Mouse (Mus musculus) intestine, embryonic 15.5 days (tissue): ENCODE measurements around the gene Fastk. TPM values are rescaled to one million over a fixed set of nuclear protein-coding genes. Genes with fewer than 3 reads are reported as not detected.

Source experiments
- ATAC-seq: fragments of 200-750 bp; cut with Nextera tagmentation; 2 replicates; pipeline ENCODE4 v1.8.0; 2017; ENCODE audit warnings: moderate TSS enrichment, moderate library complexity
- H3K27ac ChIP-seq: fragments of 300-500 bp; sonication (generic); 2 replicates; pipeline ENCODE4 v1.5.1; 2015; ENCODE audit warnings: mild to moderate bottlenecking, inconsistent platforms
- H3K27me3 ChIP-seq: fragments of 300-500 bp; sonication (generic); replicated peaks from 2 replicates; pipeline ENCODE4 v1.6.1; 2015; ENCODE audit warnings: inconsistent platforms
- H3K36me3 ChIP-seq: fragments of 300-500 bp; sonication (generic); 2 replicates; pipeline ENCODE4 v1.6.1; 2015; ENCODE audit warnings: inconsistent platforms
- H3K4me1 ChIP-seq: fragments of 300-500 bp; sonication (generic); replicated peaks from 2 replicates; pipeline ENCODE4 v1.6.1; 2015; ENCODE audit warnings: inconsistent platforms
- H3K4me2 ChIP-seq: fragments of 300-500 bp; sonication (generic); replicated peaks from 2 replicates; pipeline ENCODE4 v1.6.1; 2015; ENCODE audit warnings: mild to moderate bottlenecking, inconsistent platforms
- H3K4me3 ChIP-seq: fragments of 300-500 bp; sonication (generic); replicated peaks from 2 replicates; pipeline ENCODE4 v1.5.1; 2015; ENCODE audit warnings: inconsistent platforms
- H3K9ac ChIP-seq: fragments of 300-500 bp; sonication (generic); 2 replicates; pipeline ENCODE4 v1.6.1; 2015; ENCODE audit warnings: inconsistent platforms
- H3K9me3 ChIP-seq: fragments of 300-500 bp; sonication (generic); 2 replicates; pipeline ENCODE4 v1.6.1; 2016; ENCODE audit warnings: inconsistent platforms
- WGBS: fragments of 180-500 bp; shearing (Covaris S2); methylation state at CpG from one replicate; pipeline ENCODE4 v1.1.7; 2015; 5-methylcytosine and 5-hydroxymethylcytosine counted together
- polyA plus RNA-seq: library from polyadenylated mRNA; unstranded; fragments of >200 nt; fragmentation: Nextera tagmentation; extraction: Ambion mirVana; gene quantifications from 2 replicates; pipeline ENCODE4 v1.2.1, GENCODE M21; 2015

Fastk gene
- polyA plus RNA-seq, 1 experiment from 2014 or later = 104 TPM

DNA sequence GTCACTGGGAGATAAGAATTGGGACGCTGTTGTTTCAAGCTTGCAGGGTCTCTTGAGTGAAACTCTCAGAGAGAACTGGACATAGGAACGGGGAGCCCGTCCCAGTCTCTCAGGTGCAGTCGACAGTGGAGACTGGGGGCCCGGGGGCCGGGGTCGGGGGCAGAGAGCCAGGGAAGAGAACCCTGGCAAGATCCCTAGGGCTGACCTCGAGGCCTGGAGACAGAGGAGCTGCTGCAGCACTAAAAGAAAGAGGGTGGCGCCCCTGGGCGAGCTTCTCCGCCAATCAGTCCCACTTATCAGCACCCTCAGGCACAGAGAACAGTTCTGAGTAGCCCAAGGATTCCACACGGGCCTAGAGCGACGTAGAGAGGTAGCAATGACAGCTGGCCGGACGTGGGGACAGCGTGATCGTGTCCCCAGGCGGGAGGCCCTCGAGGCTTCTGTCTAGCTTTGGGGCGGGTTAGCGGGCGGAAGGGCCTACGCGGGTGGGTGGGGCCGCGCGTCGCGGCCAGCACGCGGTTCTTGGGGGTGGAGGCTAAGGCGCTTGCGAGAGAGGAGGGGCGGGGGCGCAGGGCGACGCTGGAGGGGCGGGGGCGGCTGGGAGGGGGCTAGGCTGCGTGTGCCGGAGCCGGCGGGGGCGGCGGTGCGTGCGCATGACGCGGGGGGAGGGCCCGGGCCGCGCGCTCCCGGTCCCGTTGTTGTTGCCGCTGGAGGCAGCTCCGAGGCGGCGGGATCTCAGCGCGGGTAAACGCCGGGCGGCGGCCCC lies 6.4 kb upstream of the Fastk start:
- Histone ChIP-seq H3K27me3 (no peaks in the 10 kb centered on the region), H3K4me2 (peak overlapping the region; percentile 89), H3K4me1 (peaks cover 48% of the 10 kb centered on the region), H3K4me3 (peak overlapping the region; percentile 85), H3K9ac (peak overlapping the region; percentile 87), H3K36me3 (no peaks in the 10 kb centered on the region), H3K27ac (peak overlapping the region; percentile 91), H3K9me3 (no peaks in the 10 kb centered on the region)
- WGBS = 3% methylated on average over 42 of the region's 66 CpGs
- ATAC-seq = peak; percentile 82

DNA sequence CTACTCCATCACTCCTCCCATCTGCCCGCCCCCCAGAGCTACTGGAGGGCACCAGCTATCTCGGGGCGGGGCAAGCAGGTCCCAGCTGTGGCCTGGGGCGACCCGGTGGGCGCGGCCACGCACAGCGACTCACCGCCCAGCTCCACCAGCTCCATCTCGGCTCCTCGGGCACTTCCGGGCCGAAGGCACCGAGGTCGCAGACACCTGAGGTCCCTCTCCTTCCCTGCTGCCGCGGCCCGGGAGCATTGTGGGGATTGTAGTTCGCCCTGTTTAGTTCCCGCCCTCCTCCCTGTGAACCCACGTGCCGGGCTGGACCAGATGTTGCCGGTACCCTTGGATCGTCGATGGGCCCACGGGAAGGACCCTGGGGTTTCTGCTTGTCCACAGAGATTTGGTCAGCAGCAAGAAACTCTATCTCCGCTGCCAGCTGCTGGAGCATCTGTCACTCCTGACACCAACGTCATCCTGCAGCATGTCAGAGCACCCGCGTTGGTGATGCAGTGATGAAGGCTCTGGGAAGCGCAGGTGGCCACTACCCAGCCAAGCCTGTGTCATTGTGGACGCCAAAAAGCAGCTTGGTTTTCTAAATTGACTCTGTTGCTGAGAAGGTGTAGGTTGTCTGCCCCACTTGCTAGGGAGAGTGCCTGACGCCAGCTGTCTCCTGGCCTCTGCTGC lies 2.7 kb upstream of the Fastk start, which contains the start of gene Tmub1:
Tmub1 (minus strand) TSS at position 231 of the 675 bp plus-strand sequence.
- 0 out of 2 replicates have a peak, but pooled peaks cover 5% of the 10 kb centered on the region for H3K36me3 ChIP-seq
- no peaks in the 10 kb centered on the region for H3K9me3 ChIP-seq
- H3K27me3 ChIP-seq = no peaks in the 10 kb centered on the region
- WGBS = 2% methylated on average over 34 of the region's 34 CpGs
- H3K27ac ChIP-seq = peak within 1 kb of the TSS; percentile 51
- ATAC-seq = peak; percentile 69
- peak within 1 kb of the TSS; percentile 58 for H3K4me3 ChIP-seq
- peak within 1 kb of the TSS; percentile 83 for H3K4me2 ChIP-seq
- H3K9ac ChIP-seq = peak within 1 kb of the TSS; percentile 45
- H3K4me1 ChIP-seq = peaks cover 37% of the 10 kb centered on the region

DNA sequence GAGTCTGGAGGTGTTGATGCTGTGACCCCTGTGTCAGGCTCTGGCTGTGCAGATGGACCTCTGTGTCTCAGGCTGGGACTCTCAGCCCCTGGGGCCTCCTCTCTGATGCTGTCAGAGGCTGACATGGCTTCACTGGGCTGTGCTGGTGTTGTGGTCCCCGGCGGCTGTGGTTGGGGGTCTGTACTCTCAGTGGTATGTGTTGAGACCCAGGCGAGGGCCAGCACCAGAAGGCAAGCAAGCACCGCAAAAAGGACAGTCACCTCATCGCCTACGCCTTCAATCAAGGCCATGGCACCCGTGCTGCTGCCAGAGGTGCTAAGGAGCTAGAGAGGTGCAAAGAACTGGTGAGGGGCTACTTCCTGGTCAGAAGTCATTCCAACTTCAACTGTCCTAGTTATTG lies 1.5 kb upstream of the Fastk start:
- Histone ChIP-seq H3K27me3 (no peaks in the 10 kb centered on the region), H3K36me3 (peaks cover 8% of the 10 kb centered on the region; the same call in 1 of the 2 replicates), H3K9me3 (no peaks in the 10 kb centered on the region), H3K27ac (no peak overlapping the region), H3K4me2 (peak overlapping the region; percentile 83; the same call in 1 of the 2 replicates), H3K9ac (no peak overlapping the region), H3K4me1 (peaks cover 37% of the 10 kb centered on the region), H3K4me3 (no peak overlapping the region; the same call in 1 of the 2 replicates)
- ATAC-seq = no peak
- 93% methylated on average over 7 of the region's 7 CpGs for WGBS

DNA sequence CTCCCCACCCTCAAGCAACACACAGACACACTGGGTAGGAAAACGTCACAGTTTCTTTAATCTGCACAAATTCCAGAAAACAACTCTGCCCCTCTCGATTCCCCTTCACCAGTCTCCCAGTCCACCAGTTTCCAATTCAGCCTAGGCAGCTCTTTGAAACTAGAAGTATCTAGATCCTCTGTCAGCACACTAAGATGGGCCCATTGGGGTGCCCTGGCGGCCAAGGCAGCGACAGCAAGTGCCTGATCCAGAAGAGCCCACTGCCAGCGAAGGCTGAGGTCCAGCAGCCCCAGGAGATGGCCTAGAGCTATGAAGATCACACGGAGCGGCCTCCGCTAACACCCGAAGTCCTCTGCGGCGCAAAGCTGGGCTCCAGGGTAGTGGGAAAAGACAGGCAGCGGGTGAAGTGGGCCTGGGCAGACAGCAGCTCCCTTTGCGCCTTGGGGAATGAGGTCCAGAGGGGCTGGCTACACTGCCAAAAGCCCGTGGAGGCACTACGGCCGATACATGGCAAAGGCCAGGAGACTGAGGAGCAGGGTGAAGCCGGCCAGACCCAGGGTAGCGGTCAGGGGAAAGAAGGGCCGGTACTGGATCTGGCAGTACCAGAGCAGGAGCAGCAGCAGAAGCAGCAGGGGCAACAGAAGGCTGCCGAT lies 467 bp upstream of the Fastk start:
- Histone ChIP-seq H3K27me3 (no peaks in the 10 kb centered on the region), H3K36me3 (peaks cover 18% of the 10 kb centered on the region), H3K4me3 (peak overlapping the region; percentile 96), H3K9ac (peak overlapping the region; percentile 97), H3K9me3 (no peaks in the 10 kb centered on the region), H3K4me1 (peaks cover 31% of the 10 kb centered on the region), H3K27ac (peak overlapping the region; percentile 92), H3K4me2 (peak overlapping the region; percentile 85)
- peak; percentile 0; the same call in 1 of the 2 replicates for ATAC-seq
- whole genome bisulfite sequencing = 56% methylated on average over 20 of the region's 20 CpGs

DNA sequence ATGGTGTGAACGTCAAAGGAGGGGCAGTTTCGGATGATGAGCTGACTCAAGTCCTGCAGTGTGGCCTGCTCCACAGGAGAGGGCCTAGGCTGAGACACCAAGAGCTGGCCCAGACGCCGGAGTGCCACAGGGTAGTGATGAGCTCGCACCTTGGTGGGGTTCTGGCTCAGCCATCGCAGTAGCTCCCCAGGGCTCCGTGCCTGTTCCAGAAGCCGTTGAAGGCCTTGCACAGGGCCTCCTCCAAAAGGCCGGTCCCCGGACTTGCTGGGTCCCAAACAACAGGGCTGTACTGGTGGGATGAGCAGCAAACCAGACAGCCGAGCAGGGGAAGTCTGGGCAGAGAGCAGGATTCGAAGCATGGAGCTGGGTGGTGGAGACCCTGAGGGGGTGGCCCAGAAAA lies 1.2 kb downstream of the Fastk start:
- Histone ChIP-seq H3K4me3 (peak overlapping the region; percentile 96), H3K9ac (peak overlapping the region; percentile 97), H3K4me1 (peaks cover 31% of the 10 kb centered on the region), H3K27ac (no peak overlapping the region), H3K4me2 (peak overlapping the region; percentile 85), H3K9me3 (no peaks in the 10 kb centered on the region), H3K27me3 (no peaks in the 10 kb centered on the region), H3K36me3 (peaks cover 33% of the 10 kb centered on the region)
- 83% methylated on average over 12 of the region's 12 CpGs for WGBS
- ATAC-seq = no peak

DNA sequence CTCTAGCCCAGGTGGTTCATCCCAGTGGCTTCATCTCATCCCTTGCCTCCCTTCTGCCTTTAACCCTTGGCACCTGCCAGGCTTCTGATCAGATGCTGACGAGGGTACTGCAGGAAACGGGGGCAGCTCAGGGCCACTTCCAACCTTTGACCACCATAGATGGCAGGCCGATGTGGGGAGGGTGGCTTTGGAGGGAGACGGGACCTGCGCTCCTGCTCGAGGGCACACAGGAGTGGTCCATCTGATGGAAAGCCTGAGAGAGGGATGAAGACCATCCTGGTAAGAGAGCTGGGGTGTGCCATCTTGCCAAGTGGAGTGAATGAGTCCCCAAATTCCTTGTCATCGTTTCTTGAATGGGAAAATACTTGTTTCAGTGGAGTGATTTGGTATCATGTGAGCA lies 1.9 kb downstream of the Fastk start:
- H3K4me3 ChIP-seq = no peak overlapping the region
- no peak for ATAC-seq
- no peak overlapping the region for H3K4me2 ChIP-seq
- H3K27me3 ChIP-seq = no peaks in the 10 kb centered on the region
- no peak overlapping the region for H3K9ac ChIP-seq
- no peak overlapping the region for H3K27ac ChIP-seq
- H3K4me1 ChIP-seq = peaks cover 31% of the 10 kb centered on the region
- peaks cover 37% of the 10 kb centered on the region for H3K36me3 ChIP-seq
- no peaks in the 10 kb centered on the region for H3K9me3 ChIP-seq
- 89% methylated on average over 7 of the region's 7 CpGs for WGBS

DNA sequence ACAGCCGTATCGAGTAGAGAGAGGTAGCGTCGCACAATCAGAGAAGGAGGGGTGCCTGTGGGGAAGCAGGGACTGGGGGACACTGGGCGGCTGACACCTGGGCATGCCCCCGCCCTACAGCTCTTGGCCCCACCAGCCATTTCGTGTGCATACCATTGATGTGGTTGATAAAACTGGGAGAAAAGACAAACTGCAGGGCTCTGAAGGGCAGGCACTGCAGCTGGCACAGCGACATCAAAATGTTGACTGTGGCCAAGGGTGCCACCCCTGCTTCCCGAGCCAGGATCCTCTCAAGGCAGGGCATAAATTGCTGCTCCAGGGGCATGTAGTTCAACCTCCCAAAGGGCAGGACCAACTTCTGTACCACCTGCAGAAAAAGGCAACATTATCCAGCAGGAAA lies 3.1 kb downstream of the Fastk start:
- ATAC-seq = no peak
- Histone ChIP-seq H3K4me3 (no peak overlapping the region), H3K9me3 (no peaks in the 10 kb centered on the region), H3K4me2 (no peak overlapping the region), H3K36me3 (peaks cover 37% of the 10 kb centered on the region), H3K27me3 (no peaks in the 10 kb centered on the region), H3K27ac (no peak overlapping the region), H3K9ac (no peak overlapping the region), H3K4me1 (peaks cover 23% of the 10 kb centered on the region)
- WGBS = 85% methylated on average over 9 of the region's 9 CpGs

DNA sequence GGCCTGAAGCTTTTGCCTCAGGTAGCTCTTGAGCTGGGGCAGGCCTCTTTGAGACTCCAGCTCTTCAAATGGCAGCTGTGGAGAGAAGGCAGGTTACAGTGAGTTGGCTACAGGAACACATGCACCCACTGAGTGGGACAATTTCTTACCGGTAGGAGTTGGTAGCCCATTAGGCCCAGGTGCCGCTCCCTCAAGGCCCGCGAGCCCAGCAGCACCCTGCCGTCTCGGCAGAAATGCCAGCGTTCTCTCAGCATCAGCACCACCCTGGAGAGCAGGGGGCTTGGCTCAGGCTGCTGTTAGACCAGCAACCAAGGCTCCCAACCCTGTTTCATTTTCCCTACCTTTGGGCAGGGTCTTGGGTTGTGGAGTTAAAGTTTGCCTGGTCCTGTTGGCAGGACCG lies 3.9 kb downstream of the Fastk start:
- Histone ChIP-seq H3K27me3 (no peaks in the 10 kb centered on the region), H3K27ac (no peak overlapping the region), H3K4me2 (no peak overlapping the region), H3K36me3 (peaks cover 39% of the 10 kb centered on the region), H3K4me1 (peaks cover 18% of the 10 kb centered on the region), H3K9me3 (no peaks in the 10 kb centered on the region), H3K9ac (no peak overlapping the region), H3K4me3 (no peak overlapping the region)
- WGBS = 94% methylated on average over 8 of the region's 8 CpGs
- no peak for ATAC-seq

DNA sequence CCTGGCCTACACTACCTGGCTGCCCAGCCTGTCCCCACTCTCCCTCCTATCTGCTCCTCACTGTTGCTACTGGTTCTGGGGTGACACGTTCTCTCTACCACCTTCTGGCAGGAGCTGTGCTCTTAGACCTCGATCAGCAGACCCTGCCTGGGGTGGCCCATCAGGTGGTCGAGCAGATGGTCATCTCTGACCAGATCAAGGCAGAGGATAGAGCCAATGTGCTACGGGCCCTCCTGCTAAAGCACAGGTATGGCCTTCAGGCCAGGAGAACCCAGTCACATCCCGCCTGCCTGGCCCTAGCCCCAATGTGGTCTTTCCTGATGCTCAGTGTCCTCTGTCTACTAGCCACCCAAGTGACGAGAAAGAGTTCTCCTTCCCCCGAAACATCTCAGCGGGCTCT lies 11.1 kb downstream of the Fastk start:
- 88% methylated on average over 8 of the region's 8 CpGs for WGBS
- no peak for ATAC-seq

DNA sequence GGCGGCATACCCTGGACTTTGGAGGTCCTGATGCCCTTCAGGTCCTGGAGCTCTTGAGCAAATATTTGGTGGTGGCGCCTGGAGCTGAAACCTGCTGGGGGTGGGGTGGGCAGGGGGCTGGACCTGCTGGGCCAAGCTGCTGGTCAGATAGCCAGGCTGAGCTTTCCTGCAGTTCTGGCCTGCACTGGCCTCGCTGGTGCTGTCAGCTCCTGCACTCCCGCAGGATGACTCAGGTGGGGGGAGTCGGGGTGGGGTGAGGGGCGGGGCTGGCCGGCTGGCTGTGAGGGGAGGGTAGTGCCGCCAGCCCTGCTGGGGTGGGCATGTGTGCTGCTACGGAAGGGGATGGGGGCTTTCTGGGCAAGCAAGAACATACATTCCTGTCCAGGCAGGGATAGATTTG lies 16.5 kb downstream of the Fastk start:
- H3K9ac ChIP-seq = peak overlapping the region; percentile 47
- 23% methylated on average over 9 of the region's 9 CpGs for WGBS
- H3K27me3 ChIP-seq = no peaks in the 10 kb centered on the region

More for the DNA sequence above, 11.1 kb downstream of the Fastk start:
- no peak overlapping the region for H3K4me2 ChIP-seq
- H3K27me3 ChIP-seq = no peaks in the 10 kb centered on the region
- H3K4me1 ChIP-seq = no peaks in the 10 kb centered on the region
- H3K4me3 ChIP-seq = no peak overlapping the region
- no peaks in the 10 kb centered on the region for H3K9me3 ChIP-seq
- peaks cover 73% of the 10 kb centered on the region for H3K36me3 ChIP-seq
- no peak overlapping the region for H3K9ac ChIP-seq
- no peak overlapping the region for H3K27ac ChIP-seq

DNA sequence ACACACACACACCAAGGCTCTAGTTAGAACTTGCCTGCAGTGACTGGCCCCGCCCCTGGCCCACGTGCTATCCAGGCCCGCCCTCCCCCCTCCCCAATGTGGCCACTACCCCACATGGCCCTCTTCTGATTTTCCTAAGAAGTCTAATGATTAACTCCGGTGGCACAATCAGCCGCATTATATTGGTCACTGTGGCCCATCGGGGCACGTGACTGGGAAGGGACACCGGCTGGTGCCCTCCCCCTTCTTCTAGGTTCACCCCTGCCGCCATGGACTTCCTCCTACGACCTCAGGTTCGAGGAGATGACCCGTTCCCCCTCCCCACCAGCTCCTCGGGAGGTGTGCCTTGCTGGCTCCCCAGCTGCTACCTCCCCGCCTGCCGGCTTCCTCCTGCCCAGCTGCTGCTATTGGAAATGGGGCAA lies 17.1 kb downstream of the Fastk start:
- peak; percentile 58 for ATAC-seq
- Histone ChIP-seq H3K9me3 (no peaks in the 10 kb centered on the region), H3K27me3 (no peaks in the 10 kb centered on the region), H3K4me3 (peak overlapping the region; percentile 62), H3K9ac (peak overlapping the region; percentile 47), H3K36me3 (peaks cover 37% of the 10 kb centered on the region), H3K27ac (peak overlapping the region; percentile 84), H3K4me2 (peak overlapping the region; percentile 81), H3K4me1 (peaks cover 32% of the 10 kb centered on the region)
- WGBS = 14% methylated on average over 15 of the region's 15 CpGs

More for the DNA sequence above, 16.5 kb downstream of the Fastk start:
- Histone ChIP-seq H3K4me1 (peaks cover 31% of the 10 kb centered on the region), H3K36me3 (peaks cover 43% of the 10 kb centered on the region), H3K4me2 (peak overlapping the region; percentile 81), H3K27ac (peak overlapping the region; percentile 66), H3K9me3 (no peaks in the 10 kb centered on the region), H3K4me3 (peak overlapping the region; percentile 38)
- ATAC-seq = 0 out of 2 replicates have a peak, but pooled peaks have one; percentile 2

DNA sequence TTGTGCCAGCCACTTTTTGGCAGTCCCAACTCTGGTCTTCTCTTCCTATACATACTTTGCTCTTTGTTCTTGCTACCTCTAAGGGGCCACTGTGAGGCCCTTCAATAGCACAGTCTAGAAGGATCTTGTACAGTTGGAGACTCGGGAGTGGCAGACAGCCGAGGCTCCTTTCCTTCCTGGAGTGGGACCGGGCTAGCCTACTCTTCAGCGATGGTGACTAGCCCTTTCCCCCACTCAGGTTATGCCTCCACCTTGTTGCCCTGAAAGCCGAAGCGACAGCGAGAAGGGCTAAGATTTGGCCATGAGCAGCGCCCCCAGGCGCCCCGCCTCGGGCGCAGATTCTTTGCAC lies 17.8 kb downstream of the Fastk start:
- Histone ChIP-seq H3K27ac (peak overlapping the region; percentile 84), H3K9ac (peak overlapping the region; percentile 57; the same call in 1 of the 2 replicates), H3K36me3 (peaks cover 30% of the 10 kb centered on the region), H3K9me3 (no peaks in the 10 kb centered on the region), H3K4me3 (peak overlapping the region; percentile 62), H3K27me3 (no peaks in the 10 kb centered on the region), H3K4me1 (peaks cover 38% of the 10 kb centered on the region), H3K4me2 (peak overlapping the region; percentile 81)
- WGBS = 34% methylated on average over 12 of the region's 12 CpGs
- ATAC-seq = no peak; the same call in 1 of the 2 replicates
